Mouse (Mus musculus): ENCODE data around the gene Dnah1. TPM values are rescaled to one million over a fixed set of nuclear protein-coding genes. Genes with fewer than 3 reads are reported as not detected.

Gene Dnah1
- polyA plus RNA-seq (2012; rRNA removed; ENCODE audit: low replicate concordance), result 0.67 and 6.9 TPM in 2 replicates

GRCm38 (mm10) chr14:31323849-31324792, at the start of gene Dnah1:
TSS of gene Dnah1 (minus strand) at chr14:31323896.

GRCm38 (mm10) chr14:31336369-31337155, 12.9 kb upstream of the Dnah1 start, which contains the start of gene Capn7:
TSS of gene Capn7 (plus strand) at chr14:31336638.

GRCm38 (mm10) chr14:31251084-31251604, 72.6 kb downstream of the Dnah1 start, which contains the start of the genes Phf7 and Bap1:
TSS of gene Phf7 (minus strand) at chr14:31251317.
TSS of gene Bap1 (plus strand) at chr14:31251450.

GRCm38 (mm10) chr14:31217666-31218065, 106.0 kb downstream of the Dnah1 start, which contains the start of gene Sema3g:
TSS of gene Sema3g (plus strand) at chr14:31217860.

GRCm38 (mm10) chr14:31216846-31217245, 106.8 kb downstream of the Dnah1 start, which contains the start of gene Nisch:
TSS of gene Nisch (minus strand) at chr14:31216946.

Other genes with a start within 250 kb of the Dnah1 start
- gene Smim4, start 194.9 kb downstream of the Dnah1 start, polyA plus RNA-seq (2012; rRNA removed; ENCODE audit: low replicate concordance), result 24.2 and 50.4 TPM in 2 replicates
- 27.5 and 77.3 TPM in 2 replicates for gene Nt5dc2, start 192.8 kb downstream of the Dnah1 start, polyA plus RNA-seq (2012; rRNA removed; ENCODE audit: low replicate concordance)
- 161 and 184 TPM in 2 replicates for gene Stab1, start 155.3 kb downstream of the Dnah1 start, polyA plus RNA-seq (2012; rRNA removed; ENCODE audit: low replicate concordance)
- 0.19 and 0.75 TPM in 2 replicates for gene Tnnc1, start 115.6 kb downstream of the Dnah1 start, polyA plus RNA-seq (2012; rRNA removed; ENCODE audit: low replicate concordance)
- 317 and 568 TPM in 2 replicates for gene Nisch, start 107.0 kb downstream of the Dnah1 start, polyA plus RNA-seq (2012; rRNA removed; ENCODE audit: low replicate concordance)
- 17.6 and 29.3 TPM in 2 replicates for gene Sema3g, start 106.0 kb downstream of the Dnah1 start, polyA plus RNA-seq (2012; rRNA removed; ENCODE audit: low replicate concordance)
- 5.5 and 6.4 TPM in 2 replicates for gene Phf7, start 72.6 kb downstream of the Dnah1 start, polyA plus RNA-seq (2012; rRNA removed; ENCODE audit: low replicate concordance)
- 49.3 and 71.2 TPM in 2 replicates for gene Bap1, start 72.4 kb downstream of the Dnah1 start, polyA plus RNA-seq (2012; rRNA removed; ENCODE audit: low replicate concordance)
- 16.2 and 18.6 TPM in 2 replicates for gene Capn7, start 12.7 kb upstream of the Dnah1 start, polyA plus RNA-seq (2012; rRNA removed; ENCODE audit: low replicate concordance)
- 31.3 and 54.8 TPM in 2 replicates for gene Sh3bp5, start 112.2 kb upstream of the Dnah1 start, polyA plus RNA-seq (2012; rRNA removed; ENCODE audit: low replicate concordance)
- gene Eaf1, start 170.5 kb upstream of the Dnah1 start, polyA plus RNA-seq (2012; rRNA removed; ENCODE audit: low replicate concordance), result 18.6 and 36.0 TPM in 2 replicates
- gene Mettl6, start 171.1 kb upstream of the Dnah1 start, polyA plus RNA-seq (2012; rRNA removed; ENCODE audit: low replicate concordance), result 11.6 and 15.7 TPM in 2 replicates

All from subcutaneous adipose tissue, adult 2 months (tissue).